Mouse (Mus musculus): ENCODE data around the gene Pla2g15.

GRCm38 (mm10) chr8:106136156-106137130, 13.8 kb upstream of the Pla2g15 start, which contains the start of gene Esrp2:
- TF ChIP-seq POLR2A (IDR thresholded peaks at IDR 0.05; ENCODE audit: borderline replicate concordance, low read depth, low read length) (no peak), CTCF (IDR thresholded peaks at IDR 0.05; ENCODE audit: low read depth, low read length) (no peak)

Measured in bone marrow macrophage, adult 2 months (primary cell).